In genomic region chr19:53902739-53903487, GRCm38 (mm10) we compare ENCODE assay signal across 8 mouse cellular contexts. TPM values are rescaled to one million over a fixed set of nuclear protein-coding genes. Genes with fewer than 3 reads are reported as not detected.
A peak's percentile ranks its signal among the peaks of the same experiment; 100 is the strongest.
DNase-seq lines count a peak whose midpoint lies in the region; ATAC-seq and TF ChIP-seq lines count a peak whose summit lies in the region.

No protein-coding gene starts in this region.

- H3K79me2 ChIP-seq in liver, adult 2 months (ENCODE audit: control insufficient read depth, insufficient read depth, low read length), result peaks cover 18% of the 10 kb centered on the region
- peaks cover 3% of the 10 kb centered on the region for H3K79me2 ChIP-seq in myocyte (ENCODE audit: control insufficient read depth, insufficient read depth)

- peak overlapping the region; percentile 84 for H3K9ac ChIP-seq in heart, embryonic 11.5 days (ENCODE audit: low read depth, low read length)
- H3K9ac ChIP-seq in kidney, embryonic 16.5 days (replicated peaks; ENCODE audit: low read length), result peak overlapping the region; percentile 98
- peak overlapping the region; percentile 100 for H3K9ac ChIP-seq in liver, adult 2 months (ENCODE audit: low read depth, low read length)

- H3K4me1 ChIP-seq in bone marrow macrophage, adult 2 months (ENCODE audit: control insufficient read depth, insufficient read depth, low read length), result peaks cover 16% of the 10 kb centered on the region
- peaks cover 4% of the 10 kb centered on the region for H3K4me1 ChIP-seq in embryonic fibroblast, embryonic 13.5 days (ENCODE audit: control insufficient read depth, insufficient read depth, low read length)
- H3K4me1 ChIP-seq in heart, embryonic 11.5 days (ENCODE audit: control insufficient read depth, insufficient read depth, low read length), result peaks cover 17% of the 10 kb centered on the region
- H3K4me1 ChIP-seq in kidney, embryonic 16.5 days (ENCODE audit: insufficient read depth, low read length), result peaks cover 25% of the 10 kb centered on the region
- peaks cover 17% of the 10 kb centered on the region for H3K4me1 ChIP-seq in liver, adult 2 months (ENCODE audit: control insufficient read depth, insufficient read depth, low read length)

- peak overlapping the region; percentile 77 for H3K27ac ChIP-seq in bone marrow macrophage, adult 2 months (ENCODE audit: insufficient read depth, low read depth, low read length)
- H3K27ac ChIP-seq in embryonic fibroblast, embryonic 13.5 days (ENCODE audit: insufficient read depth, low read length), result peak overlapping the region; percentile 70
- H3K27ac ChIP-seq in heart, embryonic 11.5 days (ENCODE audit: low read depth, low read length), result peak overlapping the region; percentile 83
- peak overlapping the region; percentile 93 for H3K27ac ChIP-seq in kidney, embryonic 16.5 days (ENCODE audit: low read length)
- H3K27ac ChIP-seq in liver, adult 2 months (replicated peaks; ENCODE audit: insufficient read depth, low read depth, low read length), result peak overlapping the region; percentile 98

- peak; percentile 98 for DNase-seq in A20 (ENCODE audit: low read depth, low spot score)
- DNase-seq in liver, adult 2 months (ENCODE audit: extremely low read depth, low read depth, low spot score), result peak; percentile 86
- peak; percentile 98 for DNase-seq in splenic B cell, adult 2 months (ENCODE audit: low read depth, low spot score)

- peak overlapping the region; percentile 82 for H3K4me2 ChIP-seq in heart, embryonic 11.5 days
- peak overlapping the region; percentile 75 for H3K4me2 ChIP-seq in kidney, embryonic 16.5 days (replicated peaks; ENCODE audit: low read depth, low read length)
- H3K4me2 ChIP-seq in myocyte (ENCODE audit: low read depth), result peak overlapping the region; percentile 77

- WGBS in heart, embryonic 11.5 days (ENCODE audit: insufficient replicate concordance), result under 1% methylated on average over 61 of the region's 61 CpGs
- under 1% methylated on average over 60 of the region's 61 CpGs for WGBS in kidney, embryonic 16.5 days
- 2% methylated on average over 60 of the region's 61 CpGs for WGBS in liver, adult 2 months

- H3K4me3 ChIP-seq in bone marrow macrophage, adult 2 months (ENCODE audit: insufficient read depth, low read length), result peak overlapping the region; percentile 96
- H3K4me3 ChIP-seq in embryonic fibroblast, embryonic 13.5 days (ENCODE audit: insufficient read depth, low read length), result peak overlapping the region; percentile 73
- H3K4me3 ChIP-seq in heart, embryonic 11.5 days (ENCODE audit: low read depth, low read length), result peak overlapping the region; percentile 99
- peak overlapping the region; percentile 94 for H3K4me3 ChIP-seq in kidney, embryonic 16.5 days (ENCODE audit: low read length)
- H3K4me3 ChIP-seq in liver, adult 2 months (ENCODE audit: insufficient read depth, low read depth, low read length), result peak overlapping the region; percentile 99
- H3K4me3 ChIP-seq in myocyte, result peak overlapping the region; percentile 41

- no peaks in the 10 kb centered on the region for H3K36me3 ChIP-seq in heart, embryonic 11.5 days (ENCODE audit: control insufficient read depth, insufficient read depth, low read length)
- H3K36me3 ChIP-seq in kidney, embryonic 16.5 days (ENCODE audit: insufficient read depth, low read length), result no peaks in the 10 kb centered on the region
- H3K36me3 ChIP-seq in liver, adult 2 months (ENCODE audit: control insufficient read depth, insufficient read depth, low read length), result peaks cover 3% of the 10 kb centered on the region; the same call in 1 of the 2 replicates
- H3K36me3 ChIP-seq in myocyte (ENCODE audit: control insufficient read depth, insufficient read depth), result no peaks in the 10 kb centered on the region
- H3K36me3 ChIP-seq in splenic B cell, adult 2 months (ENCODE audit: control insufficient read depth, insufficient read depth, low read length, poor library complexity, severe bottlenecking), result no peaks in the 10 kb centered on the region

- no peaks in the 10 kb centered on the region for H3K27me3 ChIP-seq in heart, embryonic 11.5 days (ENCODE audit: control insufficient read depth, insufficient read depth, low read length)
- no peaks in the 10 kb centered on the region for H3K27me3 ChIP-seq in kidney, embryonic 16.5 days (ENCODE audit: insufficient read depth, low read length)
- H3K27me3 ChIP-seq in liver, adult 2 months (ENCODE audit: control insufficient read depth, insufficient read depth, low read length), result no peaks in the 10 kb centered on the region
- H3K27me3 ChIP-seq in myocyte (ENCODE audit: control insufficient read depth, insufficient read depth, insufficient read length), result no peaks in the 10 kb centered on the region
- no peaks in the 10 kb centered on the region for H3K27me3 ChIP-seq in splenic B cell, adult 2 months (ENCODE audit: control insufficient read depth, insufficient read depth, low read length, poor library complexity, severe bottlenecking)

- no peaks in the 10 kb centered on the region for H3K9me3 ChIP-seq in heart, embryonic 11.5 days (replicated peaks; ENCODE audit: control insufficient read depth, low read length)
- H3K9me3 ChIP-seq in kidney, embryonic 16.5 days (ENCODE audit: low read length), result no peaks in the 10 kb centered on the region

- TF ChIP-seq POLR2A in bone marrow macrophage, adult 2 months (IDR thresholded peaks at IDR 0.05; ENCODE audit: borderline replicate concordance, low read depth, low read length), result no peak
- peak; percentile 57 for TF ChIP-seq POLR2A in embryonic fibroblast, embryonic 13.5 days (IDR thresholded peaks at IDR 0.05; ENCODE audit: low read depth, low read length)
- peak; percentile 97 for TF ChIP-seq POLR2A in liver, adult 2 months (IDR thresholded peaks at IDR 0.05; ENCODE audit: extremely low read depth, insufficient read depth, low read length)
- peak; percentile 54 for TF ChIP-seq POLR2A in myocyte (IDR thresholded peaks at IDR 0.05; ENCODE audit: insufficient read length, low read depth)

- TF ChIP-seq CTCF in bone marrow macrophage, adult 2 months (IDR thresholded peaks at IDR 0.05; ENCODE audit: low read depth, low read length), result no peak
- TF ChIP-seq CTCF in embryonic fibroblast, embryonic 13.5 days (IDR thresholded peaks at IDR 0.05; ENCODE audit: borderline replicate concordance, insufficient read depth, low read length), result no peak
- no peak for TF ChIP-seq CTCF in liver, adult 2 months (IDR thresholded peaks at IDR 0.05; ENCODE audit: low read depth, low read length)

- peak overlapping the region; percentile 66 for H3ac ChIP-seq in myocyte (ENCODE audit: control insufficient read depth, insufficient read length)

- ATAC-seq in heart, embryonic 11.5 days (replicated peaks; ENCODE audit: insufficient number of reproducible peaks, low FRiP score, low TSS enrichment), result peak; percentile 96
- ATAC-seq in kidney, embryonic 16.5 days (ENCODE audit: low FRiP score, low TSS enrichment), result peak; percentile 99

TF ChIP-seq in myocyte, 11 proteins besides CTCF, POLR2A, EP300 and RAD21:
- TF ChIP-seq USF1 (IDR thresholded peaks at IDR 0.05; ENCODE audit: low read depth) (peak; percentile 41), MAX (IDR thresholded peaks at IDR 0.05; ENCODE audit: low read depth) (no peak), POLR2AphosphoS2 (IDR thresholded peaks at IDR 0.05; ENCODE audit: insufficient read length, low read depth) (peak; percentile 3), E2F4 (IDR thresholded peaks at IDR 0.05; ENCODE audit: insufficient read depth) (no peak)

RNA-seq across cellular contexts. Expression of gene Pdcd4, which starts 10.9 kb away (rescaled TPM):
- 36.7 and 41.5 TPM in 2 replicates for polyA plus RNA-seq in bone marrow macrophage, adult 2 months (2012; ENCODE audit: insufficient read depth, insufficient read length, missing spikeins)
- polyA plus RNA-seq in embryonic fibroblast, embryonic 13.5 days (2011; ENCODE audit: insufficient read length, low read depth, missing spikeins), result 40.4 and 41.4 TPM in 2 replicates
- 38.0 and 41.3 TPM in 2 replicates for polyA plus RNA-seq in heart, embryonic 11.5 days (2014; fragmentation: Nextera tagmentation; extraction: Ambion mirVana)
- polyA plus RNA-seq in kidney, embryonic 16.5 days (2015; fragmentation: Nextera tagmentation; extraction: Ambion mirVana), result 106 and 122 TPM in 2 replicates
- total RNA-seq in liver, adult 2 months (2014; rRNA removed), result 89.5 and 92.5 TPM in 2 replicates
- 16.4 and 17.8 TPM in 2 replicates for polyA plus RNA-seq in liver, adult 2 months (2012; rRNA removed)
- polyA plus RNA-seq in myocyte (2012; fragmentation: generic; extraction: Trizol), result 8.4 TPM

RNA-seq across cellular contexts. Expression of gene Shoc2, which starts 41.2 kb away (rescaled TPM):
- polyA plus RNA-seq in bone marrow macrophage, adult 2 months (2012; ENCODE audit: insufficient read depth, insufficient read length, missing spikeins), result 29.3 and 35.5 TPM in 2 replicates
- 89.7 and 99.6 TPM in 2 replicates for polyA plus RNA-seq in embryonic fibroblast, embryonic 13.5 days (2011; ENCODE audit: insufficient read length, low read depth, missing spikeins)
- polyA plus RNA-seq in heart, embryonic 11.5 days (2014; fragmentation: Nextera tagmentation; extraction: Ambion mirVana), result 47.4 and 51.3 TPM in 2 replicates
- 43.1 and 48.9 TPM in 2 replicates for polyA plus RNA-seq in kidney, embryonic 16.5 days (2015; fragmentation: Nextera tagmentation; extraction: Ambion mirVana)
- 21.8 and 24.1 TPM in 2 replicates for total RNA-seq in liver, adult 2 months (2014; rRNA removed)
- 8.5 and 9.7 TPM in 2 replicates for polyA plus RNA-seq in liver, adult 2 months (2012; rRNA removed)
- polyA plus RNA-seq in myocyte (2012; fragmentation: generic; extraction: Trizol), result 11.4 TPM

RNA-seq across cellular contexts. Expression of gene Bbip1, which starts 41.5 kb away (rescaled TPM):
- polyA plus RNA-seq in bone marrow macrophage, adult 2 months (2012; ENCODE audit: insufficient read depth, insufficient read length, missing spikeins), result 70.9 and 79.5 TPM in 2 replicates
- 60.0 and 61.6 TPM in 2 replicates for polyA plus RNA-seq in embryonic fibroblast, embryonic 13.5 days (2011; ENCODE audit: insufficient read length, low read depth, missing spikeins)
- 69.7 and 70.2 TPM in 2 replicates for polyA plus RNA-seq in heart, embryonic 11.5 days (2014; fragmentation: Nextera tagmentation; extraction: Ambion mirVana)
- polyA plus RNA-seq in kidney, embryonic 16.5 days (2015; fragmentation: Nextera tagmentation; extraction: Ambion mirVana), result 64.5 and 76.3 TPM in 2 replicates
- 18.7 and 19.7 TPM in 2 replicates for total RNA-seq in liver, adult 2 months (2014; rRNA removed)
- polyA plus RNA-seq in liver, adult 2 months (2012; rRNA removed), result 3.0 and 3.8 TPM in 2 replicates
- polyA plus RNA-seq in myocyte (2012; fragmentation: generic; extraction: Trizol), result 31.0 TPM

Comparison
In these comparisons a context has a peak if more than half of its experiments do, and no peak if none do; other contexts are left out.
1. Peak in every context shown above with its lines: DNase-seq, ATAC-seq, H3K4me3 ChIP-seq and H3K27ac ChIP-seq.
2. H3K4me3 ChIP-seq: peak in every context shown above with its lines; median percentile 99 in heart, embryonic 11.5 days; 99 in liver, adult 2 months; 96 in bone marrow macrophage, adult 2 months; 94 in kidney, embryonic 16.5 days; 73 in embryonic fibroblast, embryonic 13.5 days; 41 in myocyte.